Mouse (Mus musculus) embryo, embryonic 11.5 days (tissue): ENCODE data around the gene Gatd1.
"Not testable (repeated sequence)": the region's sequence is repeated elsewhere in the genome, so short reads cannot be mapped to it uniquely, and the experiment has no call there.

Experiments
- DNase-seq: peaks from one replicate; pipeline ENCODE4 v3.0.0-alpha.2; 2012; ENCODE audit warnings: low read depth, low spot score

Gatd1 gene

GRCm38 (mm10) chr7:141429310-141429709, 15.4 kb upstream of the Gatd1 start, which contains the start of gene Cend1:
TSS of gene Cend1 (minus strand) at chr7:141429491.
- peak; percentile 59 for DNase-seq

GRCm38 (mm10) chr7:141428701-141429100, 14.8 kb upstream of the Gatd1 start:
- DNase-seq: no peak

DNA sequence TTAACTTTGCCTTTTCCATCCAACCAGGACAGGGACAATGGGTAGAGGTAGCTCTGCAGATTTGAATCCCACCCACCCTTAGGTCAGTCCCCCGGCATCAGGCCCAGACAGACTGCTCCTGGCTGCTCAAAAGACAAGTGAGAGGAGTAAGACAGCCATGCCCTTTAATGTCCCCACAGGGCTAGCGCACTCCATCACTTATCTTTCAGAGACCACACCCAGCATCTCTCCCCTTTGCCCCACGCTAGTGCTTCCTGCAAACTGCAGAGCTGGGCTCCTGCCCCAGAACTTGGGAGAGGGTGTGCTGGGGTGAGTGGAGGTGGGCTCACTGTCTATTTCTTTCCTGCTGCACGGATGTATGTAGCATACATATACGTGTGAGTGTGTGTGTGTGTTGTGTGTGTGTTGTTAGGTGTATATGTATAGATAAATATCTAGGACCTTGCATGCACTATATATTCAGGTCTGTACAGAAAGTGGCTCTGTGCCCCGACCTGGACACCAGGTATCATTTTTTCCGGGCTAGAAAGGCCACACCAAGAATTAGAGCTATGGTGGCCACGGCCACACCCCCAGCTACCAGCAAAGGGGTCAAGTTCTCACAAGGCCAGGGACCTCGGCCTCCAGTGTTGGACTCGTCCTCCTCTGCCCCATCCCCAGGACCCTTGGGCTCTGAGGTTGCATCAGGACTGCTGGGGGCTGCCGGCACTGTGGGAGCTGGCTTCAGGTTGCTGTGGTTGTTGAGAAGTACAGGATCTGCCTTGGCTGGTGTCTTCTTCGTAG, 13.2 kb upstream of the Gatd1 start:
- DNase-seq: no peak

- DNase-seq: no peak
Observed at GRCm38 (mm10) chr7:141423811-141424210, 9.9 kb upstream of the Gatd1 start.

GRCm38 (mm10) chr7:141420030-141420702, 6.2 kb upstream of the Gatd1 start:
- no peak for DNase-seq

DNA sequence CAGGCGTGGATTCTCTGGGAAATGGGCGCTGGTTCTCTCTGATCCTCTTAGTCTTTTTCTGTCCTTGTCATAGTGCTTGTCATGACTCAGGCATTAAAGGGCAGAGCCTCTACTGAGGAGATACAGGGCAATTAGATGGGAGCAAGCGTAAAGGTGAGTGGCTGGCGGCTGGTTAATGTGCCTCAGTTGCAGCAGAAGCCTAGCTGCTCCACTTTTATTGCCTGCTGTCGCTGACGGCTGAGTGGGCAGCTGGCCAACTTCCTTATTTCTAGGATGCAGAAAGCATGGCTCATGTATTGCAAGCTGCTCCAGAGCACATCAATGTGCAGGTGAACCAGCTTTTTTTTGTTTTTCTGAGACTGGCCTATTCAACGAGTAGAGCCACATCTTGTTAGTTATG, 5.0 kb upstream of the Gatd1 start:
- no peak for DNase-seq

- DNase-seq: no peak
Observed at GRCm38 (mm10) chr7:141417731-141418681, 4.1 kb upstream of the Gatd1 start.

GRCm38 (mm10) chr7:141416144-141416841, 2.4 kb upstream of the Gatd1 start:
- no peak for DNase-seq

DNA sequence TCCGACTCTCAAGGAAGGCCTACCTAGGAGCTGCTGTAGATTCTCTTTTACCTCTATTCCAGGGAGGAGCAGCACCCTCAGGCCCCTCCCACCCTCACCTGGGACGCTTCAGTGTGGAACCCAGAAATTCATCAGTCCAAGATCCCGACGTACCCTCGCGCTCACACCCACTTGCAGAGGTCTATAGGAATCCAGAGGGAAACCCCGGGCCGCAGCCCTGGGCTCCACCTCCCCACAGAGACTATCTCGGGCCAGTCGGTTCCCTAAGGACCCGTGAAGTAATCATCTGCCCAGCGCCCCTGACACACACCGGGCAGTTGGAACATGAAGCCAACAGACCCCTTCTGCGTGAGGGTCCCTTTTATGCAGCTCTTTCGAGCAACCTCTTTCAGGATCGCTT, 605 bp downstream of the Gatd1 start:
- DNase-seq: no peak

GRCm38 (mm10) chr7:141411667-141412066, 2.3 kb downstream of the Gatd1 start:
- DNase-seq: no peak

- DNase-seq: no peak
Observed at GRCm38 (mm10) chr7:141410631-141411030, 3.3 kb downstream of the Gatd1 start.

- DNase-seq: peak; percentile 69
Observed at GRCm38 (mm10) chr7:141408833-141409232, 5.1 kb downstream of the Gatd1 start.

- not testable (repeated sequence) for DNase-seq
Observed at GRCm38 (mm10) chr7:141407670-141408069, 6.3 kb downstream of the Gatd1 start.

DNA sequence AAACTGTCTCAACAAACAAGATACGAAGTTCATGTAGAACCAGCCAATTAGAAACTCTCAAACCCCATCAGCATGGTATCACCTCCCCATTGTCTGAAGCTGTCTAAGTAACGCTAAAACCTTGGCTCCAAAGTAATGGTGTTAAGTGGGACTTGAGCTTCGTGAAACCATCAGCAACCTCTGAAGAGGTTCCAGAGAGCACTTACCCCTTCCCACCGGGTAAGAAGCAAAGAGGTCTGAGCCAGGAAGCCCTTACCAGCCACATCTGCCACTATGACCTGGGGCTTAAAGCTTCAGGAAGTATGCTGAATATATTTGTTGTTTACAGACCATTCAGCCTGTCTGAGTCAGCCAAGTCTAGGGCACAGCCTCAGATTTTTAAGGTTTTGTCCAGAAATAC, 8.5 kb downstream of the Gatd1 start:
- no peak for DNase-seq

DNA sequence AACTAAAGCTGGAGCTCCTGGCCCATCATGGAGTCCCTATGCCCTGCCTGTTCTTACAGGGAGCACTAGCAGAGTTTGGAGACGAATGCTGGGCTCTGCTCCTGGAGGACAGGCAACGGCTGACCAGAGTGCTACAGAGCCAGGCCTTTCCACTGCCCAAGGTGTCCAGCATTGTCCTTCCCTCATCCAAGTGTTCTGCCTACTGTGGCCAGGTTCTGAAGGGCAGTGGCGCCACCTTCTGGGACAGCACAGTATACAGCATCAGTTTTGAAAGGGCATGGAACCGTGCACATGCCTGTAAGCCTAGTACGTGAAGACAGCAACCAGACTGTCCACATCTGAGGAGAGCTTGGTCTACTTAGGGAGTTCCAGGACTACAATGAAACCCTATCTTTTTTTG, 10.6 kb downstream of the Gatd1 start:
- DNase-seq: no peak

DNA sequence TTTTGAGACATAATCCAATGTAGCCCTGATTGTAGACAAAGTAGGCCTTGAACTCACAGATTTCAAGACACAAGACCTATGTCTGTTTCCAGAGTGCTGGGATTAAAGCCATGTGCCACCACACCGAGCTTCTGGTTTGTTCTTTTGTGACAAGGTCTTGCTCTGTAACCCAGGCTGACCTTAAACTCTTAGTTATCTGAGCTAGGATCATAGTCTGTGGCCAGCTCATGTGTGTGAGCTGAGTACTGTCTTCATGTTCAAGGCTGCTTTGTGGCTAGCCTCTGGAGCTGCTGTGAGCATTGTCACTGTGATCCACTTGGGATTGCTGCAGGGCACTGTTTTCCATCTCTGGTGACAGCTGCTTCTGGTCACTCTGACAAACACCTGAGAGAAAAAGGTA, 18.6 kb downstream of the Gatd1 start:
- no peak for DNase-seq

DNA sequence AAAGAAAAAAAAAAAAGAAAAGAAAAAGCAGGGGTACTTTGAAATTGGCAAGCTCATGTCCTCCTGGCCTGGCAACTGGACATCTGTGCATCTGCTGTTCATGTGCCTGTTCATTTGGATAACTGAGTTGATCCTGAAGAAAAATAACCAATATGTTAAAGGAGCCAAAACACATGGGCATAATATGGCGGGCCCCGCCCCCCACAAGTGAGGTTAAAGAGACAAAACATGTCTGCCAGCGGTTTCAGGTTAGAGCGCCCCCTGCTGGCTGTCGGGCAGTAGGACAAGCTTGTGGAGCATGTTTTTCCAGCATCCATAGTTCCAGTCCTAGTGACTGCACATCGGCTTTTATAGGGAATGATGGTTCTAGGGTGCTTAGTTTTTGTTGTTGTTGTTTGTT, 19.2 kb downstream of the Gatd1 start:
- peak; percentile 57 for DNase-seq

- DNase-seq: no peak
Observed at GRCm38 (mm10) chr7:141394158-141394557, 19.8 kb downstream of the Gatd1 start.

GRCm38 (mm10) chr7:141392552-141393222, 21.2 kb downstream of the Gatd1 start:
- no peak for DNase-seq

- DNase-seq: peak; percentile 91
Observed at GRCm38 (mm10) chr7:141391625-141392551, 22.0 kb downstream of the Gatd1 start, which contains the start of gene Taldo1. TSS of gene Taldo1 (plus strand) at chr7:141392199.
